ENCODE assay signal across 10 mouse cellular contexts in genomic region chr15:101260874-101261622, GRCm38 (mm10). TPM values are rescaled to one million over a fixed set of nuclear protein-coding genes. Genes with fewer than 3 reads are reported as not detected.
DNase-seq lines count a peak whose midpoint lies in the region; ATAC-seq and TF ChIP-seq lines count a peak whose summit lies in the region.
"Had no signal": no experiment of that assay in that cellular context is flagged by ENCODE, and none has a peak within 500 bp of the region (broad histone marks: within the 10 kb centered on the region; RNA-seq: fewer than 3 reads in every experiment).

No protein-coding gene starts in this region.

- no peak for ATAC-seq in embryonic facial prominence, embryonic 11.5 days (replicated peaks; ENCODE audit: insufficient number of reproducible peaks, low FRiP score, low TSS enrichment, low read depth)
- ATAC-seq in liver, embryonic 16.5 days (ENCODE audit: low read depth): no peak
- ATAC-seq in erythroid progenitor cell, adult 5-6 weeks (replicated peaks; ENCODE audit: low FRiP score, poor library complexity, severe bottlenecking): no peak
- ATAC-seq: forebrain, embryonic 13.5 days had no signal

- H3K4me1 ChIP-seq in embryonic facial prominence, embryonic 11.5 days (ENCODE audit: control insufficient read depth, insufficient read depth, low read length): peaks cover 1% of the 10 kb centered on the region; the same call in 1 of the 2 replicates
- H3K4me1 ChIP-seq in liver, embryonic 16.5 days (ENCODE audit: control insufficient read depth, low read depth, low read length): peaks cover 4% of the 10 kb centered on the region

- no peak overlapping the region for H3K4me2 ChIP-seq in embryonic facial prominence, embryonic 11.5 days (ENCODE audit: low read depth, low read length)
- no peak overlapping the region; the same call in 1 of the 2 replicates for H3K4me2 ChIP-seq in liver, embryonic 16.5 days (ENCODE audit: low read depth, low read length)
- H3K4me2 ChIP-seq: forebrain, embryonic 13.5 days; neural tube, embryonic 12.5 days had no signal

- WGBS in embryonic facial prominence, embryonic 11.5 days: 60% methylated on average over 13 of the region's 13 CpGs
- WGBS in liver, embryonic 16.5 days (ENCODE audit: insufficient replicate concordance): 13% methylated on average over 13 of the region's 13 CpGs

- H3K36me3 ChIP-seq in embryonic facial prominence, embryonic 11.5 days (replicated peaks; ENCODE audit: control insufficient read depth, insufficient read depth, low read depth, low read length): no peaks in the 10 kb centered on the region
- H3K36me3 ChIP-seq in liver, embryonic 16.5 days (ENCODE audit: control insufficient read depth, insufficient read depth): no peaks in the 10 kb centered on the region
- H3K36me3 ChIP-seq: neural tube, embryonic 12.5 days had no signal

- DNase-seq in left cerebral cortex, adult 2 months (ENCODE audit: extremely low spot score in 1 of 2, low spot score in 2 of 2): no peak
- no peak for DNase-seq in left cerebral cortex, postnatal 4 days
- DNase-seq in embryonic facial prominence, embryonic 11.5 days (ENCODE audit: low spot score): no peak
- peak; percentile 55 to 66 for DNase-seq in heart, postnatal 10 days
- no peak for DNase-seq in left cerebral cortex, adult 18-20 months (ENCODE audit: low spot score in 2 of 2)
- no peak for DNase-seq in urinary bladder, adult 18-20 months (ENCODE audit: low spot score in 2 of 2)

- H3K9me3 ChIP-seq in embryonic facial prominence, embryonic 11.5 days (replicated peaks; ENCODE audit: control insufficient read depth, low read length): no peaks in the 10 kb centered on the region
- H3K9me3 ChIP-seq in liver, embryonic 16.5 days (replicated peaks; ENCODE audit: control insufficient read depth, low read length): no peaks in the 10 kb centered on the region
- H3K9me3 ChIP-seq: forebrain, embryonic 13.5 days; neural tube, embryonic 12.5 days had no signal

- no peaks in the 10 kb centered on the region; the same call in 1 of the 2 replicates for H3K27me3 ChIP-seq in embryonic facial prominence, embryonic 11.5 days (ENCODE audit: control insufficient read depth, insufficient read depth, low read length)
- peaks cover 1% of the 10 kb centered on the region for H3K27me3 ChIP-seq in liver, embryonic 16.5 days (ENCODE audit: control insufficient read depth, insufficient read depth, low read depth, low read length)

- intact Hi-C loops in left cerebral cortex, adult 2 months (cut with DNase I): no loop called here
- intact Hi-C loops in left cerebral cortex, postnatal 4 days (cut with DNase I): no loop called here
- intact Hi-C loops in heart, postnatal 10 days (cut with DNase I): no loop called here

- H3K27ac ChIP-seq in left cerebral cortex, adult 2 months: peak overlapping the region; percentile 59
- peak overlapping the region; percentile 54; the same call in 1 of the 2 replicates for H3K27ac ChIP-seq in embryonic facial prominence, embryonic 11.5 days (replicated peaks; ENCODE audit: low read depth, low read length)
- H3K27ac ChIP-seq in liver, embryonic 16.5 days (ENCODE audit: low read length): peak overlapping the region; percentile 57; the same call in 1 of the 2 replicates
- H3K27ac ChIP-seq: forebrain, embryonic 13.5 days; neural tube, embryonic 12.5 days had no signal

- H3K9ac ChIP-seq in embryonic facial prominence, embryonic 11.5 days (replicated peaks; ENCODE audit: low read length): peak overlapping the region; percentile 23
- no peak overlapping the region for H3K9ac ChIP-seq in liver, embryonic 16.5 days (ENCODE audit: low read depth, low read length)
- H3K9ac ChIP-seq: forebrain, embryonic 13.5 days; neural tube, embryonic 12.5 days had no signal

- H3K4me3 ChIP-seq in left cerebral cortex, adult 2 months: no peak overlapping the region
- H3K4me3 ChIP-seq in embryonic facial prominence, embryonic 11.5 days (ENCODE audit: low read depth, low read length): no peak overlapping the region
- no peak overlapping the region for H3K4me3 ChIP-seq in liver, embryonic 16.5 days (ENCODE audit: low read depth, low read length)
- H3K4me3 ChIP-seq: forebrain, embryonic 13.5 days; neural tube, embryonic 12.5 days had no signal

- TF ChIP-seq CTCF in left cerebral cortex, adult 2 months (IDR thresholded peaks at IDR 0.05): no peak

RNA-seq across cellular contexts. Expression of gene Nr4a1, which starts 7.0 kb away (rescaled TPM):
- 100 to 1,000 TPM; 155 to 210 TPM for total RNA-seq in left cerebral cortex, adult 2 months (2021)
- total RNA-seq in left cerebral cortex, postnatal 4 days (2021): 10 to 100 TPM; 20.1 to 22.6 TPM
- 2.2 and 3.0 TPM in 2 replicates for polyA plus RNA-seq in embryonic facial prominence, embryonic 11.5 days (2014; fragmentation: Nextera tagmentation; extraction: Ambion mirVana)
- total RNA-seq in heart, postnatal 10 days (2021): 10 to 100 TPM; 16.8 to 20.4 TPM
- polyA plus RNA-seq in liver, embryonic 16.5 days (2015; fragmentation: Nextera tagmentation; extraction: Ambion mirVana): 0.67 and 0.69 TPM in 2 replicates
- 100 to 1,000 TPM; 171 to 181 TPM for total RNA-seq in left cerebral cortex, adult 18-20 months (2021)
- total RNA-seq in erythroid progenitor cell, adult 5-6 weeks (2015; ENCODE audit: low replicate concordance): 2.9 and 5.0 TPM in 2 replicates
- total RNA-seq in erythroid progenitor cell, adult 5-6 weeks (2017; ENCODE audit: low replicate concordance): 1.0 and 9.4 TPM in 2 replicates

RNA-seq across cellular contexts. Expression of gene Atg101, which starts 23.0 kb away (rescaled TPM):
- total RNA-seq in left cerebral cortex, adult 2 months (2021): 10 to 100 TPM; 41.9 to 44.5 TPM
- 10 to 100 TPM; 36.5 to 37.1 TPM for total RNA-seq in left cerebral cortex, postnatal 4 days (2021)
- 63.8 and 65.8 TPM in 2 replicates for polyA plus RNA-seq in embryonic facial prominence, embryonic 11.5 days (2014; fragmentation: Nextera tagmentation; extraction: Ambion mirVana)
- total RNA-seq in heart, postnatal 10 days (2021): 10 to 100 TPM; 24.1 to 28.2 TPM
- polyA plus RNA-seq in liver, embryonic 16.5 days (2015; fragmentation: Nextera tagmentation; extraction: Ambion mirVana): 25.0 and 26.1 TPM in 2 replicates
- total RNA-seq in left cerebral cortex, adult 18-20 months (2021): 10 to 100 TPM; 45.5 to 53.6 TPM
- total RNA-seq in erythroid progenitor cell, adult 5-6 weeks (2015; ENCODE audit: low replicate concordance): 1.4 TPM in 1 of 2 replicates, not detected in the other
- 5.8 and 11.4 TPM in 2 replicates for total RNA-seq in erythroid progenitor cell, adult 5-6 weeks (2017; ENCODE audit: low replicate concordance)

RNA-seq across cellular contexts. Expression of gene 6030408B16Rik, which starts 32.0 kb away (rescaled TPM):
- total RNA-seq in left cerebral cortex, adult 2 months (2021): under 1 TPM; 0.30 to 0.41 TPM
- total RNA-seq in left cerebral cortex, postnatal 4 days (2021): under 1 TPM in 1 of 2 experiments, not detected in 1; 0.56 TPM
- 1.6 and 1.7 TPM in 2 replicates for polyA plus RNA-seq in embryonic facial prominence, embryonic 11.5 days (2014; fragmentation: Nextera tagmentation; extraction: Ambion mirVana)
- 1 to 10 TPM; 2.3 to 3.6 TPM for total RNA-seq in heart, postnatal 10 days (2021)
- polyA plus RNA-seq in liver, embryonic 16.5 days (2015; fragmentation: Nextera tagmentation; extraction: Ambion mirVana): 0.72 and 0.81 TPM in 2 replicates
- total RNA-seq in left cerebral cortex, adult 18-20 months (2021): under 1 TPM; 0.40 to 0.42 TPM
- not detected in 2 replicates for total RNA-seq in erythroid progenitor cell, adult 5-6 weeks (2015; ENCODE audit: low replicate concordance)
- total RNA-seq in erythroid progenitor cell, adult 5-6 weeks (2017; ENCODE audit: low replicate concordance): not detected in 2 replicates

RNA-seq across cellular contexts. Expression of gene Grasp, which starts 37.1 kb away (rescaled TPM):
- total RNA-seq in left cerebral cortex, adult 2 months (2021): 100 to 1,000 TPM in 1 of 2 experiments, 10 to 100 TPM in 1; 89.7 to 107 TPM
- 10 to 100 TPM; 12.3 to 13.5 TPM for total RNA-seq in left cerebral cortex, postnatal 4 days (2021)
- polyA plus RNA-seq in embryonic facial prominence, embryonic 11.5 days (2014; fragmentation: Nextera tagmentation; extraction: Ambion mirVana): 5.6 and 6.0 TPM in 2 replicates
- 10 to 100 TPM; 14.9 to 18.0 TPM for total RNA-seq in heart, postnatal 10 days (2021)
- 0.36 and 0.54 TPM in 2 replicates for polyA plus RNA-seq in liver, embryonic 16.5 days (2015; fragmentation: Nextera tagmentation; extraction: Ambion mirVana)
- 100 to 1,000 TPM in 1 of 2 experiments, 10 to 100 TPM in 1; 77.7 to 111 TPM for total RNA-seq in left cerebral cortex, adult 18-20 months (2021)
- not detected in 2 replicates for total RNA-seq in erythroid progenitor cell, adult 5-6 weeks (2015; ENCODE audit: low replicate concordance)
- total RNA-seq in erythroid progenitor cell, adult 5-6 weeks (2017; ENCODE audit: low replicate concordance): not detected in 2 replicates

Comparison
In these comparisons a context has a peak if more than half of its experiments do, and no peak if none do; other contexts are left out.
1. RNA of gene Nr4a1, which starts 7.0 kb away (total RNA-seq): 155 to 210 TPM in left cerebral cortex, adult 2 months and 171 to 181 TPM in left cerebral cortex, adult 18-20 months; 20.1 to 22.6 TPM in left cerebral cortex, postnatal 4 days, 16.8 to 20.4 TPM in heart, postnatal 10 days and 1.0 to 9.4 TPM in erythroid progenitor cell, adult 5-6 weeks; every median in the first group is over 4 times any median in the second.
2. DNase-seq: peak in heart, postnatal 10 days (2 of 2); none in left cerebral cortex, adult 2 months (0 of 2), left cerebral cortex, postnatal 4 days (single experiment), embryonic facial prominence, embryonic 11.5 days (single experiment), left cerebral cortex, adult 18-20 months (0 of 2) and urinary bladder, adult 18-20 months (0 of 2).
3. Peak in every context shown above with its lines, with median percentiles within 50 percentile points of each other: H3K27ac ChIP-seq.